Mouse (Mus musculus) forebrain, embryonic 11.5 days (tissue): ENCODE results near the gene Optn. TPM values are rescaled to one million over a fixed set of nuclear protein-coding genes. Genes with fewer than 3 reads are reported as not detected.

Source experiments
- ATAC-seq: fragments of 200-750 bp; cut with Nextera tagmentation; replicated peaks from 2 replicates; pipeline ENCODE4 v1.8.0; 2017; ENCODE audit warnings: moderate TSS enrichment; ENCODE audit not compliant: low FRiP score
- DNase-seq: peaks from one replicate; pipeline ENCODE4 v3.0.0-alpha.2; 2017; ENCODE audit warnings: low spot score
- H3K27ac ChIP-seq: fragments of 300-500 bp; sonication (generic); 2 replicates; pipeline ENCODE4 v1.5.1; 2014; ENCODE audit warnings: low read depth, low read length
- H3K27me3 ChIP-seq: fragments of 300-500 bp; sonication (generic); 2 replicates; pipeline ENCODE4 v1.6.1; 2014; ENCODE audit warnings: mild to moderate bottlenecking, low read length, mixed read lengths; ENCODE audit not compliant: control insufficient read depth, insufficient read depth
- H3K36me3 ChIP-seq: fragments of 300-500 bp; sonication (generic); 2 replicates; pipeline ENCODE4 v1.6.1; 2014; ENCODE audit warnings: mild to moderate bottlenecking, low read length, moderate library complexity, mixed read lengths; ENCODE audit not compliant: control insufficient read depth, insufficient read depth
- H3K4me1 ChIP-seq: fragments of 300-500 bp; sonication (generic); replicated peaks from 2 replicates; pipeline ENCODE4 v1.6.1; 2014; ENCODE audit warnings: low read length, mixed read lengths; ENCODE audit not compliant: control insufficient read depth, insufficient read depth
- H3K4me2 ChIP-seq: fragments of 300-500 bp; sonication (generic); 2 replicates; pipeline ENCODE4 v1.6.1; 2014; ENCODE audit warnings: low read depth, mild to moderate bottlenecking, low read length, moderate library complexity, mixed read lengths; ENCODE audit not compliant: severe bottlenecking
- H3K4me3 ChIP-seq: fragments of 300-500 bp; sonication (generic); 2 replicates; pipeline ENCODE4 v1.5.1; 2014; ENCODE audit warnings: low read depth, low read length
- H3K9ac ChIP-seq: fragments of 300-500 bp; sonication (generic); 2 replicates; pipeline ENCODE4 v1.6.1; 2014; ENCODE audit warnings: low read length
- H3K9me3 ChIP-seq: fragments of 300-500 bp; sonication (generic); 2 replicates; pipeline ENCODE4 v1.6.1; 2016; ENCODE audit warnings: low read length, mixed read lengths; ENCODE audit not compliant: control insufficient read depth
- WGBS: fragments of 180-500 bp; shearing (Covaris S2); extraction: QIAGEN DNeasy Blood & Tissue Kit; methylation state at CpG from one replicate; pipeline ENCODE4 v1.1.7; 2014; 5-methylcytosine and 5-hydroxymethylcytosine counted together
- polyA plus RNA-seq: library from polyadenylated mRNA; unstranded; fragments of >200 nt; fragmentation: Nextera tagmentation; extraction: Ambion mirVana; gene quantifications from 2 replicates; pipeline ENCODE4 v1.2.1, GENCODE M21; 2014

The Optn gene
- 3.0 and 3.6 TPM in 2 replicates for polyA plus RNA-seq

DNA sequence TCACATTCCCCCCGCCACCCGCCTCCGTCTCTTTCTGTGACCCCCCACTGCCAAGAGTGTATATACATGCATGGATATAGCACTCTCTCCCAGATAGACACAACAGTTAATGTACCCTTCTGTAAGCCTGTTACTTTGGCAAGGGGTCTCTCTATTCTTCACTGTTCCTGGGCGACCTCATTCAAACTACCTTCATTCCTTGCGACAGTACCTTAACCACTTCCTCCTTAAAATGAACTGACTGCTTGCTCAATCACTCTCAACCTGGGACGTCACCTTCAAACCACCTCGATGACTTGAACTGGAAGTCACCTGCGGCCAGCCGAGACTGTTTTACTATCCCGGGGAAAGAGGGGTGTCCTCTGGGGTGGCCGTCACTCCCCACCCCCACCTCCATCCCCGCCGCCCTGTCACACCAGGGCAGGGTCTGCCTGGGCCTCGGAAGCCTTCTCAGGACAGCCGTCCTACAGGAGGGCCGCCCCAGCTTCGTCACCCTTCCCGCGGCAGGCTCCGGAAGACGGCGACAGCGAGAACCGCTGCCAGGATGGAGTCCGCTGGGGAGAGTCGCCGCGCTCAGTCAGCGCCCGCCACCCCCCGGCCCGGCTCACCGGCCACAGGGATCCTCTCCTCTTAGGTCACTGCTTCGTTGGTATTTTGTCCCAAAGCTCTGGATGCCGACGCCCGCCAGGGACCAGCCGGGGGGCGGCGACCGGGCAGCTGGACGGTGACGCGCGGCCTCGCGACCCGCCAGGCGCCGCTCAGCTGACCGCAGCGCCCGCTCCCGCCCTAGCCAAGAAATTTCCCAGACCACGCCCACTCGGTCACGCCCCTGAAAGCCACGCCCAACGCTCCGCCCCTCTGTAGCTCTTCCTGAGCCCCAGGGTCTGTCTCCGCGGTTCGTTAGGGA, at the start of gene Optn:
Gene Optn, minus strand, starts transcription at position 753 of the 907 bp plus-strand sequence.
- 2% methylated on average over 63 of the region's 63 CpGs for WGBS
- Histone ChIP-seq H3K27ac (no peak within 1 kb of the TSS), H3K36me3 (no peaks in the 10 kb centered on the region)

DNA sequence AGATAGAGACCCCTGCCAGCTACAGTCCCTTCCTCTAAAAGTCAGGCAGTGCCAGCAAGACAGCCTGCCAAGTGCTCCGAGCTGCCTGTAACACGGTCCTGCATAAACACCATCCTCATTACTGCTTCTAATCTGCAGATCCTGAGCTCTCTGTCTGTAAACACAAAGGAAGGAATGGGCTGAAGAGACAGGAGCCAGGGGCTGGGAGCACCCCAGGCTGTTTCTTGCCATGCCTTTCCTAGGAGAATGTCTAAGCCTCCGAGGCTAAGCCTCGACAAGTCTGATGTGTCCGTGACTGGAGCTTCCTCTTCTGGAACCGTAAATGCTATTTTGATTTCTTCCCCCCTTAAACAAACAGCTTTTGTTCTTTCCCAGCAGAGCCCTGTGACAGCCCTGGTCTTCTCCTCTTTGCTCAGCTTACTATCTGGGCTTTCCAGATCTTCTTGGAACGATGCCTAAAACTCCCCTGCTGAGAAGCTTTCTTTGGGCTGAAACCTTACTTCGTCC, 49.0 kb upstream of the Optn start:
- ATAC-seq (no peak), DNase-seq (no peak)
- Histone ChIP-seq H3K27ac (no peak overlapping the region), H3K27me3 (no peaks in the 10 kb centered on the region), H3K9me3 (no peaks in the 10 kb centered on the region), H3K4me1 (peaks cover 9% of the 10 kb centered on the region), H3K36me3 (no peaks in the 10 kb centered on the region), H3K4me3 (no peak overlapping the region), H3K9ac (no peak overlapping the region), H3K4me2 (no peak overlapping the region)
- WGBS: 30% methylated on average over 8 of the region's 8 CpGs

More for the DNA sequence above, at the start of gene Optn:
- Histone ChIP-seq H3K9ac (peak within 1 kb of the TSS; percentile 49), H3K4me2 (peak within 1 kb of the TSS; percentile 81), H3K9me3 (no peaks in the 10 kb centered on the region), H3K27me3 (peaks cover 11% of the 10 kb centered on the region), H3K4me1 (no peaks in the 10 kb centered on the region), H3K4me3 (peak within 1 kb of the TSS; percentile 47)
- DNase-seq (peak; percentile 92), ATAC-seq (peak; percentile 96)

DNA sequence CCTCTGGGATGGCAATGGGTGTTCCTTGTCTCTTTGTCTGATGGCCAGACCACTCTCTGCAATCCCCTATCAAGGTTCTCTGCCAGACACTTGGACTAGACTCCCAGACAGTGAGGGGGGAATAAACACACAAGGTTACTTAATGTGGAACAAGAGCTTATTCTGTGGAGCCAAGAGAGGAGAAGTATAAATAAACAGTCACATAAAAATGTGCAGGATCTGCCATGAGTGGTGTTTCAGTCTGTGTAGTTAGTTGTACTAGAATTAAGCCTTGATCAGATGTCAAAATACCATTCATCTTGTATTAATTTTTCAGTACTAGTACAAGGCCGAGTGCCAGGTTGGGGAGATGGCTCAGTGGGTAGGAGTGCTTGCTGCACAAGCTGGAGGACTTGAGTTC, 39.0 kb upstream of the Optn start:
- no peak overlapping the region for H3K9ac ChIP-seq
- ATAC-seq (no peak), DNase-seq (no peak)
- no peaks in the 10 kb centered on the region for H3K36me3 ChIP-seq
- H3K4me3 ChIP-seq: no peak overlapping the region
- WGBS: 65% methylated on average over 1 of the region's 1 CpGs
- no peaks in the 10 kb centered on the region for H3K4me1 ChIP-seq
- no peak overlapping the region for H3K27ac ChIP-seq
- H3K4me2 ChIP-seq: no peak overlapping the region
- no peaks in the 10 kb centered on the region; the same call in 1 of the 2 replicates for H3K9me3 ChIP-seq
- H3K27me3 ChIP-seq: no peaks in the 10 kb centered on the region

DNA sequence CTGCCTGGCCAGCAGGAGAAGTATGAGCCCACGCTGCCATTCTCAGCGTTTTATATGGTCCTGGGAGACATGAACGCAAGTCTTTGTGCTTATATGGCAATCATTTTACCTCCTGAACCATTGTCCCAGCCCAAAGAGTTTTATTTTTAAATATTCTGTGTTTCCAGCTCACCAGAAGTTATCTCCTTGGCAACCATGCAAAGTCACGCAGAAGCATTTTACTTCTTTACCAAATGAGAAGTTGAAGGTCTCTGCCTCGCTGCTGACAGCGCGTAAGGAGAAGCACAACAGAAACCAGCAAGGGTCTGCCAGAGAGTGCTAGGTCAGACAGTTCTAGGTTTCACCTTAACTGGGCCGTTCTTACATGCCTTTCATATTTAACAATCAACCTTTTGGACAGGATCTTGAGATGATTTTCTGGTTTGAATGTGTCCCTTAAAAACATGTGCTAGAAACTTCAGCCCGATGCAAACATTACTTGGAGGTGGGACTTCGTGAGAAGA, 37.9 kb upstream of the Optn start:
- whole genome bisulfite sequencing: 89% methylated on average over 10 of the region's 10 CpGs
- ATAC-seq (no peak), DNase-seq (no peak)

DNA sequence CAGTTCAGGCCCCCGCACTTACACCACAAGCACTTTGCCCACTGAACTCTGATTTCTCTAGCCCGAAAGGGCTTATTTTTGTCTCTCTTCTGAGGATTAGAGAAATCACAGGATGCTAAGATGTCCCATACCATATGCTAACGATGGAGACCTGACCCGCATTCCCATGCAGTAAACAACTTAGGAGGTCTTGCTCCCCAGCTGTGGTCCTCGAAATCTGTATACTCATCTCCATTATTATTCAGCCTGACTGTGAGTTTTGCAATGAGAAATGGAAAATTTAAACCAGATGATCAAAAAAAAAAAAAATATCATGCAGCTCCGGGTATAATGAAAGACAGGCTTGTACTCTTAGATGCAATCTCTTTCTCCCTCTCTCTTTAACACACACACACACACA, 35.3 kb upstream of the Optn start:
- DNase-seq: no peak
- no peak overlapping the region for H3K4me2 ChIP-seq
- ATAC-seq: no peak
- WGBS: 73% methylated on average over 6 of the region's 6 CpGs
- no peak overlapping the region for H3K27ac ChIP-seq
- no peaks in the 10 kb centered on the region for H3K36me3 ChIP-seq
- no peaks in the 10 kb centered on the region for H3K4me1 ChIP-seq
- H3K27me3 ChIP-seq: no peaks in the 10 kb centered on the region
- no peaks in the 10 kb centered on the region for H3K9me3 ChIP-seq
- H3K9ac ChIP-seq: no peak overlapping the region
- H3K4me3 ChIP-seq: no peak overlapping the region

More for the DNA sequence above, 37.9 kb upstream of the Optn start:
- no peaks in the 10 kb centered on the region; the same call in 1 of the 2 replicates for H3K9me3 ChIP-seq
- no peak overlapping the region for H3K27ac ChIP-seq
- H3K9ac ChIP-seq: no peak overlapping the region
- H3K4me2 ChIP-seq: no peak overlapping the region
- H3K36me3 ChIP-seq: no peaks in the 10 kb centered on the region
- H3K4me3 ChIP-seq: no peak overlapping the region
- no peaks in the 10 kb centered on the region for H3K27me3 ChIP-seq
- H3K4me1 ChIP-seq: no peaks in the 10 kb centered on the region

DNA sequence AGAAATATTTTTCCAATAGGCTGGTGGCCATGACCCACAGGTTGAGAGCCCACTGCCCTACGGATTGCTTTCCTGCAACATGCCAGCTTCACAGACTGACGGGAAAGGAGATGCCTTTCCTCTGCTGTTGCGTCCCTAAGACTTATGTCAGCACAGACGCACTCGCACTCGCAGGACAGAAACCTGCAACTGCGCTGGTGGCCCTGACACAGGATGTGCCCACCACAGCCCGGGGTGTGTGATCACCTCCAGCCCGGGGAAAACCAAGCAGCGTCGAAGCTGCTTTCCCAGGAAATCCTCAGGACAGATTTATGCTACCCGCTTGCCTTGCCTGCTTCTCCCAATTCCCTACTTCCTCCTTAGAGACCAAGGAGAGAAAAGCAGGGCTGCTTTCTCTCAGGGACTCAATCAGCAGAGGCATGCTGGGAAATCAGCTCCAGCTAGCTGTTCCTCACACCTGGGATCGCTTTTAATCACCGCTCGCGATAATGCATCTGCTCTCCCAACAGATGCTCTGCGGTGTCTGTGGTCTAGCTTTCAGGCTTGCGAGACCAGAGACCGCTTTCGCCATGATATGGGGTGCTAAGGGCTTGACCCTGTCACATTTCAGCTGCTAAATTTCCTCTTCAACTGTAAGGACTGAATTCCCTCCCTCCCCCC, 34.1 kb upstream of the Optn start:
- H3K4me3 ChIP-seq: no peak overlapping the region
- no peaks in the 10 kb centered on the region for H3K36me3 ChIP-seq
- DNase-seq (no peak), ATAC-seq (no peak)
- 34% methylated on average over 20 of the region's 20 CpGs for WGBS
- no peaks in the 10 kb centered on the region for H3K9me3 ChIP-seq
- peak overlapping the region; percentile 8; the same call in 1 of the 2 replicates for H3K27ac ChIP-seq
- peak overlapping the region; percentile 3; the same call in 1 of the 2 replicates for H3K9ac ChIP-seq
- H3K4me1 ChIP-seq: no peaks in the 10 kb centered on the region
- no peaks in the 10 kb centered on the region for H3K27me3 ChIP-seq
- H3K4me2 ChIP-seq: peak overlapping the region; percentile 19; the same call in 1 of the 2 replicates

DNA sequence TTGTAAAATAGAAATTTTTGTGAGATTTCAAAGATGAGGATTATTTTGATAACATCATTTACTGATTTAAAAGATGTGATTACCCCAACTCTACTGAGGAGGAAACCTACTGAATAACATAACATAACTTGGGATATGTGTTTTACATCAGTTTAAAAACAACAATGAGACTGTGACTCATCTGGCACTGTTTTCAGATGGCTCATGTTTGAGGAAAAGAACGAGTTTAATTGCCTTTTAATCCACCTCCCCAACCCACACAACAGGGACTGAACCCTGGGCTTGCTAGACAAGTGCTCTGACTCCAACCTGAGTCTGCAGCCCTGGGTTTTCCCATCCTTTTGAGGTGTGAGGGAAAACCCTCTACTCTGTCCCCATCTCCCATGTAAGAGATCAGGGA, 31.5 kb upstream of the Optn start:
- Histone ChIP-seq H3K9ac (no peak overlapping the region), H3K27me3 (no peaks in the 10 kb centered on the region), H3K9me3 (no peaks in the 10 kb centered on the region), H3K4me3 (no peak overlapping the region), H3K4me2 (no peak overlapping the region), H3K4me1 (no peaks in the 10 kb centered on the region), H3K36me3 (no peaks in the 10 kb centered on the region), H3K27ac (no peak overlapping the region)
- no peak for DNase-seq
- ATAC-seq: no peak
- 44% methylated on average over 1 of the region's 1 CpGs for WGBS

DNA sequence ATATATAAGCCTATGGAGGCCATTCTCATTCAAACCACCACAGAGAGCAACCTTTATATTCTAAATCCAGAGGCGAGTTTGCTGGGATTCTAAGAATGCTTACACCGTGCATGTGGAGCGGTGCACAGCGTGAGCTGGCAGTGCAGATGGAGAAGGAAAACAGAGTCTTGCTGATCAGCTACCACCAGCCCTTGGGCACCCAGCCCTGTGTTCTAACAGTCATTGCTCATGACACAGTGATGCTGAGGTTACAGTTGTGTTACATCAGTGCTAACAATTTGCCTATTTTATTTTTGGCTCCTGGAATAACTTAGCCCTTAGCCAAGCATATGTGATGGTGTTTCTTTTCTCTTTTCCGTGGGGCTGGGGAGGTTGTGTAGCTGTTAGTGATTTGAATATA, 31.0 kb upstream of the Optn start:
- WGBS: 85% methylated on average over 5 of the region's 5 CpGs
- Histone ChIP-seq H3K4me3 (no peak overlapping the region), H3K4me2 (no peak overlapping the region), H3K27me3 (no peaks in the 10 kb centered on the region), H3K9me3 (no peaks in the 10 kb centered on the region), H3K36me3 (no peaks in the 10 kb centered on the region), H3K4me1 (no peaks in the 10 kb centered on the region), H3K27ac (no peak overlapping the region), H3K9ac (no peak overlapping the region)
- DNase-seq (no peak), ATAC-seq (no peak)
